14 mouse cellular contexts compared by ENCODE assay signal in genomic region chr4:82310924-82311734, GRCm38 (mm10).
A peak's percentile ranks its signal among the peaks of the same experiment; 100 is the strongest.
DNase-seq lines count a peak whose midpoint lies in the region; ATAC-seq and TF ChIP-seq lines count a peak whose summit lies in the region.
"Had no signal": no experiment of that assay in that cellular context is flagged by ENCODE, and none has a peak within 500 bp of the region (broad histone marks: within the 10 kb centered on the region; RNA-seq: fewer than 3 reads in every experiment).

No protein-coding gene starts in this region.

- H3K4me2 ChIP-seq in heart, embryonic 11.5 days, result peak overlapping the region; percentile 11; the same call in 1 of the 2 replicates
- no peak overlapping the region for H3K4me2 ChIP-seq in kidney, postnatal 0 days (ENCODE audit: low read length)
- H3K4me2 ChIP-seq in embryonic facial prominence, embryonic 14.5 days (ENCODE audit: low read depth, low read length), result no peak overlapping the region
- H3K4me2 ChIP-seq in limb, embryonic 15.5 days, result no peak overlapping the region
- H3K4me2 ChIP-seq: forebrain, embryonic 12.5 days had no signal

- 48% methylated on average over 11 of the region's 11 CpGs for WGBS in heart, embryonic 11.5 days (ENCODE audit: insufficient replicate concordance)
- 34% methylated on average over 11 of the region's 11 CpGs for WGBS in kidney, postnatal 0 days
- 54% methylated on average over 11 of the region's 11 CpGs for WGBS in embryonic facial prominence, embryonic 14.5 days
- 23% methylated on average over 11 of the region's 11 CpGs for WGBS in limb, embryonic 15.5 days

- no peak overlapping the region for H3K4me3 ChIP-seq in heart, embryonic 11.5 days (ENCODE audit: low read depth, low read length)
- H3K4me3 ChIP-seq in kidney, postnatal 0 days (replicated peaks; ENCODE audit: low read depth, low read length), result no peak overlapping the region
- H3K4me3 ChIP-seq in embryonic facial prominence, embryonic 14.5 days (ENCODE audit: low read depth, low read length), result no peak overlapping the region
- H3K4me3 ChIP-seq in limb, embryonic 15.5 days, result no peak overlapping the region
- H3K4me3 ChIP-seq: forebrain, embryonic 12.5 days had no signal

- no peak overlapping the region for H3K9ac ChIP-seq in heart, embryonic 11.5 days (ENCODE audit: low read depth, low read length)
- H3K9ac ChIP-seq in kidney, postnatal 0 days (ENCODE audit: low read depth, low read length), result no peak overlapping the region
- no peak overlapping the region for H3K9ac ChIP-seq in embryonic facial prominence, embryonic 14.5 days (ENCODE audit: low read depth, low read length)
- H3K9ac ChIP-seq in limb, embryonic 15.5 days, result no peak overlapping the region
- H3K9ac ChIP-seq: forebrain, embryonic 12.5 days; liver, embryonic 14.5 days had no signal

- no peaks in the 10 kb centered on the region for H3K27me3 ChIP-seq in heart, embryonic 11.5 days (ENCODE audit: control insufficient read depth, insufficient read depth, low read length)
- H3K27me3 ChIP-seq in kidney, postnatal 0 days (ENCODE audit: insufficient read depth, low read length), result no peaks in the 10 kb centered on the region
- H3K27me3 ChIP-seq in embryonic facial prominence, embryonic 14.5 days (replicated peaks; ENCODE audit: control insufficient read depth, insufficient read depth, low read length), result no peaks in the 10 kb centered on the region
- no peaks in the 10 kb centered on the region for H3K27me3 ChIP-seq in limb, embryonic 15.5 days
- H3K27me3 ChIP-seq: forebrain, embryonic 12.5 days had no signal

- TF ChIP-seq CTCF in kidney, postnatal 0 days (IDR thresholded peaks at IDR 0.05; ENCODE audit: low read depth), result no peak

- H3K4me1 ChIP-seq in heart, embryonic 11.5 days (ENCODE audit: control insufficient read depth, insufficient read depth, low read length), result peaks cover 22% of the 10 kb centered on the region
- H3K4me1 ChIP-seq in kidney, postnatal 0 days (replicated peaks; ENCODE audit: insufficient read depth, low read length), result peaks cover 5% of the 10 kb centered on the region
- H3K4me1 ChIP-seq in embryonic facial prominence, embryonic 14.5 days (ENCODE audit: control insufficient read depth, insufficient read depth, low read length), result peaks cover 27% of the 10 kb centered on the region
- H3K4me1 ChIP-seq in limb, embryonic 15.5 days, result peaks cover 24% of the 10 kb centered on the region

- no peaks in the 10 kb centered on the region for H3K9me3 ChIP-seq in heart, embryonic 11.5 days (replicated peaks; ENCODE audit: control insufficient read depth, low read length)
- H3K9me3 ChIP-seq in kidney, postnatal 0 days (replicated peaks; ENCODE audit: low read length), result no peaks in the 10 kb centered on the region
- H3K9me3 ChIP-seq in embryonic facial prominence, embryonic 14.5 days (ENCODE audit: control insufficient read depth, low read length), result no peaks in the 10 kb centered on the region
- no peaks in the 10 kb centered on the region for H3K9me3 ChIP-seq in limb, embryonic 15.5 days
- H3K9me3 ChIP-seq: forebrain, embryonic 12.5 days had no signal

- DNase-seq in heart, adult 9 months (ENCODE audit: low spot score in 2 of 2), result no peak
- peak; percentile 32 for DNase-seq in kidney, postnatal 0 days (ENCODE audit: low spot score)
- DNase-seq in kidney, postnatal 10 days, result no peak
- no peak for DNase-seq in embryonic facial prominence, embryonic 14.5 days (ENCODE audit: low spot score)
- DNase-seq in testis, postnatal 14 days (ENCODE audit: low spot score), result no peak
- DNase-seq: B cell, adult 2 months; cerebellum, adult 8-10 months; thymus, adult 2 months had no signal

- peak overlapping the region; percentile 77 for H3K27ac ChIP-seq in heart, embryonic 11.5 days (ENCODE audit: low read depth, low read length)
- H3K27ac ChIP-seq in kidney, postnatal 0 days, result no peak overlapping the region
- peak overlapping the region; percentile 68 for H3K27ac ChIP-seq in embryonic facial prominence, embryonic 14.5 days (replicated peaks; ENCODE audit: low read depth, low read length)
- H3K27ac ChIP-seq in limb, embryonic 15.5 days, result peak overlapping the region; percentile 77
- H3K27ac ChIP-seq: forebrain, embryonic 12.5 days; hindbrain, postnatal 0 days; liver, embryonic 14.5 days had no signal

- peaks cover 9% of the 10 kb centered on the region for H3K36me3 ChIP-seq in heart, embryonic 11.5 days (ENCODE audit: control insufficient read depth, insufficient read depth, low read length)
- H3K36me3 ChIP-seq in kidney, postnatal 0 days (ENCODE audit: insufficient read depth, low read length), result no peaks in the 10 kb centered on the region
- H3K36me3 ChIP-seq in embryonic facial prominence, embryonic 14.5 days (ENCODE audit: control insufficient read depth, insufficient read depth, low read length), result peaks cover 55% of the 10 kb centered on the region
- H3K36me3 ChIP-seq in limb, embryonic 15.5 days, result peaks cover 14% of the 10 kb centered on the region

- ATAC-seq in heart, embryonic 11.5 days (replicated peaks; ENCODE audit: insufficient number of reproducible peaks, low FRiP score, low TSS enrichment), result no peak; the same call in 1 of the 2 replicates
- ATAC-seq in kidney, postnatal 0 days (replicated peaks; ENCODE audit: low FRiP score, low read depth), result no peak
- no peak for ATAC-seq in embryonic facial prominence, embryonic 14.5 days (ENCODE audit: low read depth)
- ATAC-seq in limb, embryonic 15.5 days (ENCODE audit: insufficient number of reproducible peaks, low FRiP score, low TSS enrichment, low read depth), result peak; percentile 60; the same call in 1 of the 2 replicates
- no peak for ATAC-seq in erythroblast, adult 5-6 weeks (replicated peaks; ENCODE audit: low FRiP score, poor library complexity, severe bottlenecking)
- ATAC-seq: hindbrain, postnatal 0 days had no signal
